Mouse (Mus musculus) lung, adult 18-20 months (tissue): Measurements from ENCODE around the gene Apobec3.

Experiments used
- DNase-seq, 2 experiments: peaks; one replicate each; pipeline ENCODE4 v3.0.0; 2022; ENCODE audit warnings: mixed read lengths in 2 of 2

The Apobec3 gene

GRCm38 (mm10) chr15:79951730-79952503 lies 60.5 kb downstream of the Apobec3 start:
- DNase-seq, result peak; percentile 71 to 80

- DNase-seq, result peak; percentile 74 to 85
Measured at GRCm38 (mm10) chr15:79952504-79953231, 61.2 kb downstream of the Apobec3 start.

- peak in 1 of 2 experiments; percentile 46 for DNase-seq
Measured at GRCm38 (mm10) chr15:79953470-79953869, 62.0 kb downstream of the Apobec3 start.

- DNase-seq, result peak; percentile 84 to 87
Measured at GRCm38 (mm10) chr15:79956559-79956958, 65.1 kb downstream of the Apobec3 start.

- no peak for DNase-seq
Measured at GRCm38 (mm10) chr15:79958418-79958817, 67.0 kb downstream of the Apobec3 start.

- no peak for DNase-seq
Measured at GRCm38 (mm10) chr15:79961366-79961921, 70.0 kb downstream of the Apobec3 start.

- DNase-seq, result no peak
Measured at GRCm38 (mm10) chr15:79962661-79963060, 71.2 kb downstream of the Apobec3 start.

GRCm38 (mm10) chr15:79964376-79964775 lies 72.9 kb downstream of the Apobec3 start:
- DNase-seq, result no peak
